Mouse (Mus musculus): ENCODE data around the gene C1ql3.

C1ql3 gene

DNA sequence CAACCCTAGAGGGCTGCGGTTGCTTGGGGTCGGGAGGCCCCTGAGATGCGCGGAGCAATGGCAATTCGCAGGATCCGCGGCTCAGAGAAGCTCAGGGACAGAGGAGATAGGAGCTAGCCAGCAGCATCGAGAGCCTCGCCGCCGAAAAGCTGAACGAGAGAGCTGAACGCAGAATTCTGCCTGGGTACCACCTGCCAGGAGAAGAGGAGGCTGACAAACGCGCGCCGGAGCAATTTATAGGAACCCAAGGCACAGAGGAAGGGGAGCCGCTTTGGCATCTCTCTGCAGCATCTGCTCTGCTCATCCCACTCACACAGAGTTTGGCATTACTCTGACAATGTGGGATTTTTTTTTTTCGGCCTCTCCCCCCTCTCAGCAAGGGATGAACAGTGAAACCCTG is at the start of gene C1ql3:
C1ql3 (minus strand) TSS at position 335 of the 400 bp plus-strand sequence.
- DNase-seq (ENCODE audit: low spot score in 2 of 2) = peak; percentile 85 to 92

GRCm38 (mm10) chr2:13060426-13061170 is 49.0 kb upstream of the C1ql3 start:
- peak; percentile 60 to 82 for DNase-seq (ENCODE audit: low spot score in 2 of 2)

GRCm38 (mm10) chr2:13048649-13049048 is 37.0 kb upstream of the C1ql3 start:
- no peak for DNase-seq (ENCODE audit: low spot score in 2 of 2)

- DNase-seq (ENCODE audit: low spot score in 2 of 2) = no peak
Observed at GRCm38 (mm10) chr2:13044555-13044954, 32.9 kb upstream of the C1ql3 start.

- no peak for DNase-seq (ENCODE audit: low spot score in 2 of 2)
Observed at GRCm38 (mm10) chr2:13039785-13040184, 28.2 kb upstream of the C1ql3 start.

DNA sequence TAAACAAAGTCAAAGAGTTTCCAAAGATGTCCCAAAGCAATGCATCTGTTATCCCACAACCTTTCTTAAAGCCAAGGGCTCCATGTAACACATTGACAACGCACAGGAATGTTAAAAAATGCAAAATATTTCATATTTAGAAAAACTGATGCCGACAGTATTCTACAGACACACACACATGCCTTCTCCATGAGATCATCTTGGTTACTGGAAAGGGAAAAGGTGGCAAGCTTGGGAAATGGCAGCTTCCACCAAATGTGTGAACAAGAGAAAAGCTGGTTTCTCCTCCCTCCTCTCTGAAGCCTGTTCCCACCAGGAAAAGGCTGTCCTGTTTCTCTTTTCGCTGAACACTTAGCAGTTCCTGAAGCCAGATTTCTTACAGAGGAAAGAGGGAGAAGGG is 27.2 kb upstream of the C1ql3 start:
- DNase-seq (ENCODE audit: low spot score in 2 of 2) = peak in 1 of 2 experiments; percentile 13

DNA sequence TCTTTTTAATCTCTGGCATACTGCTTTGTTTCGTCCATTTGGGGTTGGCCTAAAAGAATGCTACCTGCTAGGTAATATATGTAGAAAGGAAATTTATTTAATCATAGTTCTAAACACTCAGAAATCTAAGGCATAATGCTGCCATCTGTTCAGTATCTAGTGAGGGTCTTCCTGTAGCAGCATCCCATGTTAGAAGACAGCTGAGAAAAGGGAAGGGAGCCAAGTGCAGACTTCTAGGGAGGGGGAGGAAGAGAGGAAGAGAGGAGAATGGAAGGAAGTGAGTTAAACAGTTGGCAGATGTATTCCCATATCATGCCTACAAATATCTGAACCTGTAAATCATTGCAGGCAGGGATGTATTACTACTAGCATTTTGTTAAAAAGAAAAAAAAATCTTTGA is 7.3 kb upstream of the C1ql3 start:
- no peak for DNase-seq (ENCODE audit: low spot score in 2 of 2)

GRCm38 (mm10) chr2:13018382-13018781 is 6.8 kb upstream of the C1ql3 start:
- no peak for DNase-seq (ENCODE audit: low spot score in 2 of 2)

- no peak for DNase-seq (ENCODE audit: low spot score in 2 of 2)
Observed at GRCm38 (mm10) chr2:13011973-13012372, 367 bp upstream of the C1ql3 start.

- peak; percentile 39 to 47 for DNase-seq (ENCODE audit: low spot score in 2 of 2)
Observed at GRCm38 (mm10) chr2:13010460-13011341, 905 bp downstream of the C1ql3 start.

GRCm38 (mm10) chr2:13010030-13010459 is 1.6 kb downstream of the C1ql3 start:
- no peak for DNase-seq (ENCODE audit: low spot score in 2 of 2)

- peak; percentile 24 to 32 for DNase-seq (ENCODE audit: low spot score in 2 of 2)
Observed at GRCm38 (mm10) chr2:13009261-13009972, 2.2 kb downstream of the C1ql3 start.

GRCm38 (mm10) chr2:13008433-13008832 is 3.2 kb downstream of the C1ql3 start:
- no peak for DNase-seq (ENCODE audit: low spot score in 2 of 2)

DNA sequence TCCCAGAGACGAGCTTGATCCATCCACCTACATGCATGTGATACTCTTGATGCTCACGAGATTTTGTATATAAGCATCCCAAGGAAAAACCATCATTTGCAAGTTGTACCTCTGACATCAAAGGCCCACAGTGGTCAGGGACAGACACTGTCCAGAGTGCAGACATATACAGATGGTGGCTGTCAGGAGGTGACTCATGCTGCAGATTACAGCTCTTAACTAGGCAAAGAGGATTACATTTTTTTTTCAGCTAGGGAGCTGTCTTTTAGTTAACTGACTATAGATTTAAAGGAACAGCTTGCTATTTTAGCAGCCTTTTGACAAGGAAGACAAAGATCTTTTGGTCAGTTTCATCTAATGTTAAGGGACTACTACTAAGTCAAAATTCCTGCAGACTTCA is 11.6 kb downstream of the C1ql3 start:
- no peak for DNase-seq (ENCODE audit: low spot score in 2 of 2)

DNA sequence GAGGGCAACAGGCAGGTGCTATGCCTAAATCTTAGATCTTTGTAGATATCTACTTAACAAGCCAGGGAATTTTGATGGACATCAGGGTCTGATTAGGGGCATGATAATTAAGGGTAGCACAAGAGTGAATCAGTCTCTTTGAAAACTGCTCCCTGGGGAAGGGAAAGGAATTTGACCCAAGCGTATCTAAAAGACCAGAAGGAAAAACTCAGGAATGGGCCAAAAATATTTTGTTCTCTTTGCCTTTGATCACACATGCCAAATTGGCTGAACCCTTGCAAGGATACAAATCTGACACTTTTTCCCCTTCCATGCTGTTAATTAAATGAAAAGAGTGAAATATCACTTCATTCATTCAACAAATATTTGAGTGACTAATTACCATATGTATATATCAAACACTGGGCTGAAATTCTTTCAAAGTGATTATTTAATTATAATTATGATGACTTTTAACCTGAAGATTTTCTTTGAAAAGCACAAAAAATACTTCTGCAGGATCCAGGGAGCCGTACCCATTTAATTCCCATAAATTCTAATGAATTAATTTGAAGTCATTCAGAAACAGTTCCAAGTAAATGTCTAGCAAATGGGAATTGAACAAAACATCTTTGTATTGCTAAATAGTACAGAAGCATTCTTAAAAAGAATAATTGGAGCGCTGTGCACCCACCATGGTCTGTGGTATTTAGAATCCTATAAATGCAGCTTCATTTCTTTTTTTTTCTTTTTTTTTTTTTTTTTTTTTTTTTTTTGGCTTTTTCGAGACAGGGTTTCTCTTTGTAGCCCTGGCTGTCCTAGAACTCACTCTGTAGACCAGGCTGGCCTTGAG is 26.5 kb downstream of the C1ql3 start:
- DNase-seq (ENCODE audit: low spot score in 2 of 2) = no peak

DNA sequence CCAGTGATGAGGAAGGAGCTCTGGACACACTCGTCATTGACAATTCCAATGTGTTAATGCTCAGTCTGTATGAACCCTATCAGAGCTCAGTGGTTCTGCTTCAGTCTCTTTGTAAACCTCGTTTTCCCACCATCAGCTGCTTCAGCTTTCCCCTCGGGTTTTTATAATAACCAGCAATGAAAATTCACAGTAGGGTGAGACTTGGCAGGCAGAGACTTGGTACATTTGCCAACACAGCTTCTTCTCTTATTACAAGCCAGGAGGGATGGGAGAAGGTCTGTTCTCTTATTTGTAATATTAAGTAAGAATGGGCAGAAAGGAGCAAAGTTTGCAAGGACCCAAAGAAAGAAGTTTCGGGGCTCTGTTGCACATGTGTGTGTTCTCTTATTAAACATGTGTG is 32.8 kb downstream of the C1ql3 start:
- no peak for DNase-seq (ENCODE audit: low spot score in 2 of 2)

GRCm38 (mm10) chr2:12977367-12977766 is 34.2 kb downstream of the C1ql3 start:
- DNase-seq (ENCODE audit: low spot score in 2 of 2) = no peak

GRCm38 (mm10) chr2:12973752-12974151 is 37.9 kb downstream of the C1ql3 start:
- no peak for DNase-seq (ENCODE audit: low spot score in 2 of 2)

DNA sequence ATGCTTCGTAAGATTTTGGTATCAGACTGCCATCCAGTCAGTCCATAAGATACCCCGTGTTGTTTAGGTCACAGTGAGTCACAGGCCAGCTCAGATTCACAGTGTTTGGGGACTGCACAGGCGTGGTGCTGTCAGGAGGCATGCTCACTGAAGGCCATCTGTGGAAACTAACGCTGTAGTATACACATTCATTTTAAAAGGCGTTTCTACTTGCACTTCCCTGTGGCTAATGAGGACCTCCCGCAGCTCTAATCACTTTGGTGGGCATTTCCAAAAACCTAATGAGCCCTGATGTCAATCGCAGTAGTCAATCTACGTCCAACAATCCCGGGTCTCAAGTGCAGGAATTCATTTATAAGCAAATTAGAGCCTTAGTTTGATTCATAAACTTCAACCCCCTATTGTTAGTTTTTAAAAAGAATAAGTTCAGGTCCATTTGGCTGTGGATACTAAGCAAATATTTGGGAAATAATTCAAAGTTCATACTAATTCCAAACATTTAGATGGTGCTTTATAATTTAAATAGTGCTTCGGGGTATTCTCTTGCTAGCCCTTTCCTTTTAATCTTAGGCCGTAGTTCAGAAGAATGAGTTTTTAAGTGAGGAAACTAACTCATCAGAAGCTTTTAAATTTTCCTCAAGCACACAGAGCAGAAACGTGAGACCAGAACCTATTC is 41.4 kb downstream of the C1ql3 start:
- DNase-seq (ENCODE audit: low spot score in 2 of 2) = no peak

GRCm38 (mm10) chr2:12956703-12957424 is 54.7 kb downstream of the C1ql3 start:
- DNase-seq (ENCODE audit: low spot score in 2 of 2) = no peak
